Mouse (Mus musculus) brain, embryonic 14.5 days (tissue): Measurements from ENCODE around the gene Klhl42.

Experiments used
- CTCF ChIP-seq: fragments of 200-500 bp; IDR thresholded peaks from 2 replicates; pipeline ENCODE4 v1.5.1; 2012; ENCODE audit warnings: inconsistent platforms, mild to moderate bottlenecking, moderate library complexity, borderline replicate concordance; ENCODE audit not compliant: insufficient read depth, insufficient read length; ENCODE audit errors: extremely low read depth
- POLR2A ChIP-seq: fragments of 200-500 bp; IDR thresholded peaks from 2 replicates; pipeline ENCODE4 v1.6.1; 2012; ENCODE audit warnings: mild to moderate bottlenecking, inconsistent platforms, borderline replicate concordance; ENCODE audit not compliant: poor library complexity, insufficient read depth, insufficient read length, severe bottlenecking; ENCODE audit errors: extremely low read depth

DNA sequence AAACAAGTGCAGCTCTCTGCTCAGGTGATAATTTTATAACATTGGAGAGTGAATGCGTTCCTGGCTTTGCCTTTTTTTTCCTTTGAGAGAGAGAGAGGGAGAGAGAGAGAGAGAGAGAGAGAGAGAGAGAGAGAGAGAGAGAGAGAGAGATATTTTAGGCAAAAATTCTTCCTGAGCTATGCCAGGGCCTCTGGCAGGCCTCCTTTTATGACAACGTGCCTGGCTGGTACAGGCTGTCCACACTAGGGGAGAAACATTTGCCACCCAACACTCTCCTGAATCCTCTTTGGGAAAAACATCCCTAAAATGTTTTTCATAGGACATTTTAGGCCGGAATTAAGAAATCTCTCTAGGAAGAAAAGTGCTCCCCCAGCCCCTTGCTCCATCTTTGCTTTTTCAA lies 47.1 kb downstream of the Klhl42 start:
- no peak for TF ChIP-seq CTCF
- no peak for TF ChIP-seq POLR2A
